Mouse (Mus musculus) heart, adult 8-10 months (tissue): ENCODE measurements around the gene Lrrc52. TPM values are rescaled to one million over a fixed set of nuclear protein-coding genes. Genes with fewer than 3 reads are reported as not detected.
A peak's percentile ranks its signal among the peaks of the same experiment; 100 is the strongest.

Experiments used
- DNase-seq: peaks from one replicate; pipeline ENCODE4 v3.0.0; 2022; ENCODE audit warnings: low spot score
- total RNA-seq, 4 experiments: library from RNA; stranded (reverse); gene quantifications; 2 replicates each; pipeline ENCODE4 v1.2.4; 2022

The Lrrc52 gene
- total RNA-seq, 4 experiments from 2014 or later: 2.7 to 4.7 (median 3.1) TPM

DNA sequence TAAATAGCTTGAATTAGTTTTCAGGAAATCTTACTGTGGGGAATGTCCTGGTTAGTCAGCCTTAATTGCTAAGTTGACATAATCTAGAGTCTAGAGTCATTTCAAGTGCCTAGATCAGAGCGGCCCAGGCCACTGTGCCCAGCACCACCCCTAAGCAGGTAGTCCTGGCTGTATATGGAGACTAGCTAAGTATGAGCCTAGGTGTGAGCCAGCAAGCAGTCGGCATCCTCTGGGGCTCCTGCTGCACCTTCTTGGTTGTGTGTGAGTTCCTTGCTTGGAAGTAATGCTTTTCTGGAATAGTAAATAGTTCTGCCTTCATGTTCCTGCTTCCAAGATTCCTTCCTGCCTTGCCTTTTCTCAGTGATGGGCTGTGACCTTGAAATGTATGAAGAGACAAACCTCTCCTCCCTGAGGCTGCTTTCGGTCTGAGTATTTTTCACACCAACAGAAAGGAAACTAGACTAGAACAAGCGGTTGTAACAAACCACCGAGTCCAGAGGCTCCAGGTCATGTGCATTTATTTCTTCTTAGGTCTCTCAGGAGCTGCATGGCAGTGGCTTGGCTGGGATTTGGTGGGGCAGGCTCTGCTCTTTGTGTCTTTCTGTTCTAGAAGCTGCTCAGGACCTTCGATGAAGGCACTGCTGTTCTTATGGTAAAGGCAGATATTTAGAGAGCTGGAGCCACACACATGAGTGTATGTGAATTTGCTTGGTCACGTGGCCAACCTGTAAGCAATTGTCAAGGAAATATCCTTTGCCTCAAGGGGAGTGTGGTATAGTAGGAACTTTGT is 30.2 kb downstream of the Lrrc52 start:
- no peak for DNase-seq

GRCm38 (mm10) chr1:167434931-167435330 is 31.6 kb downstream of the Lrrc52 start:
- no peak for DNase-seq

DNA sequence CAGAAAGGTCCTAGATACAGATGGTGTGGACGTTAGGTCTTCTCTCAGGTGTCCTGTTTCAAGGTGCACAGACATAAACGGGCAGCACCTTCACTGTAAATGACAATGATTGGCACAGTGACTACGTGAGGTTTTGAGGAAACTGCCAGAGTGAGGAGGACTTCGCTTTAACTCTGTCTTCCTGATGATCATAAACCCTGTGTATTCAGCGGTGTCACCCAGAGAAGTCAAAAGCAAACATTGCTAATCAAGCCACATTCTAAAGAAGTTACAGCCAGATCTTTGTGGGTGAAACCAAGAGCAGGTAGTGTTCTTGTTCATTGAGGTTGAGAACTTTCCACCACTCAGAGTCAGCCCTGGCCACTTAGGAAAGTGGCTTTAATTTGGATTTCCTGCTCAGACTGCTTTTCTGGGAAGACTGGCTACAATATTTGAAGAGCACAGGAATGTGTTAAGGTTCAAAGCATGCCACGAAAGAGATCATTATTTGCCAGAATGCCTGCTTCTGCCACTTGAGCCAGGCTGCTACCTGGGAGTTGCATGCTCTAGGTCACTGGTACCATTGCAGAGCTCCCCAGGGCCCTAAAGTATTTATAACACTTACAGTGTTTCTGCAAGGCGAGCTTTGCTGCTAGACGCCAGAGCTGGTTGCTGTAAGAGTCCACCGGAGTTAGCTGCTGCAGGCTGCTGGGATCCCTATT is 35.5 kb downstream of the Lrrc52 start:
- no peak for DNase-seq

- DNase-seq: no peak
These were observed 39.9 kb downstream of the Lrrc52 start for GRCm38 (mm10) chr1:167426681-167427080.

DNA sequence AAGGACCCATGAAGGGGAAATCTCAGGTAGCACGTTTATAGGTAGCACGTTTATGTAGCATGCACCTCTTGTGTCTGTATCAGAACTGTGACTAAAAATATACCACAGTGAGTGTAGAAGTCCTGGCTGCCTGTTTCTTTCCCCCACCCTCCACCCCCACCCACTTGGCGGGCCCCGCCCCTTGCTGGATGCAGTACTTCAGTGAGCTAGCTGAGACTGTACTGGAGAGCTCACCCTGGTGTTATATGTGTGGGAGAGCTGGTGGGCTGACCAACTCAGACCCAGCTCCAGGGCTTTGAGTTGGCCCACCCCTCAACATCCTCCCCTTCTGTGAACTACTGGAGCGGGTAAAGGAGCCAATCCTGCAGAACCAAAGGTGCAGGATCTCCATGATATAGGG is 41.0 kb downstream of the Lrrc52 start:
- DNase-seq: no peak

DNA sequence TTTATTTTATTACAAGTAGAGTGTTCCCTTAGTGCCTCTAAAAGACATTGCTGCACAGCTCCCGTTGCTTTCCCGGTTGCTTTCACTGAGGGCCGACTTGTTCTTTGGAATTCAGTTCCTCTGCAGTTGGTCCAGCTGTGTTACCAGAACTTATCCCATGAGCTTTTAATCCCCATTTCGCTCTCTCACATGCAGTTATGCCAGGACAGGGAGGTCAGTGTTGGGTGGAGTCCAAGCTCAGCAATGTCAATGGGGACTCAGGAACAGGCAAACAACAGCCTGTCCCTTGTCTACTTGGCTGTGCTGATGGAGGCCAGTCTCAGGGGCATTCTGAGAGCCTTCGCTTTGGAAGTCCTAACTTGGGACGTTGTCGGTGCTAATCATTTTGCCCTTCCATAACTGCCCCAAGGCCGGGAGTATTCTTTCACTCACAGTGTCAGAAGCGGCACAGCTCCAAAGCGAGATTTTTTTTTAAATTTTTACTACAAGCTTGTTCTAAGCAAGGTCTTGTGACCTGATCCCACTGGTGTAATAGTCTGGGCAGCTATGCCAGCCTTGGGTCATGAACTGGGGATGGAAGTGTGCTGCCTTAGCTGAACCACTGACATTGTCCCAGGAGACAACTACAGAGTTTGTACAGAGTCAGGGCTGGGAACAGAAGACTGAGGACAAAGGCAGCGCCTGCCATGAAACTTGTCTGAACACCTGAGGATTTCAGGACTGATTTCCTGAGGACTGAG is 43.9 kb downstream of the Lrrc52 start:
- DNase-seq: peak; percentile 64

GRCm38 (mm10) chr1:167414846-167415245 is 51.7 kb downstream of the Lrrc52 start:
- DNase-seq: peak; percentile 74

- no peak for DNase-seq
These were observed 54.4 kb downstream of the Lrrc52 start for GRCm38 (mm10) chr1:167411991-167412715.

DNA sequence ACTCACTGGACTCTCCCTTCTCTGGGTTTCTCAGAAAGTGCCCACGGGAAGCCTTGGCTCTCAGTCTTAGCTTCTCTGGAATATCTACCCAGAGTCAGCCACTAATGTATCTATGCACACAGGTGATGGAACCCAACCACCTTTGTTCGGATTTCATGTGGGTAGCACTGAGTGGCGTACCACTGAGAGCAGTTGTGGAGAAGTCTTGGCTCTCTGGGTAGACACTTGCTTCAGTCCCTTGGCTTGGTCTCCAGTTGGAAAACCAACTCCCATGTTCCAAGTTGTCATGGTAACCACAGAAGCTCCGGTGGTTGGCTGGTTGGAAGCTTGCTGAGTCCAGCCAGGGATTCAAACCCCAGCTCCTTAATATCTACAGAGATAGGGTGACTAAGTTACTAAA is 57.0 kb downstream of the Lrrc52 start:
- DNase-seq: no peak

DNA sequence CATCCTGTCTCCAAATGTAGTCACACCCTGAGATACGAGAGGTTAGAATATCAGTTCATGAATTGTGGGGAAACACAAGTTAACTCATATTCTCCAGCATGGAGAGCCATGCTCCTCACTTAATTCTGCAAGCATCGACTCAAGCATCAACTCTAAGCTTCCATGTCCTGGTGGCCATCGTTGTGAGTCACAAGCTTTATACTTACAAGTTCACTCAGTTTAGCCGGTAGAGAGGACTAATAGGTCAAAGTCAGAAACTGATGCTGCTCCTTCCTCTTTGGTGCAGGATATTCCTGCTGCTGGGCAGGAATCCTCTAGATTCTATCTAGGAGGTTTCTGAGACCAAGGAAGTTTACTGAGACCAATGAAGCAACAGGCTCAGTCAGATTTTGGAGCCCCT is 61.3 kb downstream of the Lrrc52 start:
- no peak for DNase-seq

Other genes with a start within 250 kb of the Lrrc52 start
- gene Uck2, start 181.5 kb downstream of the Lrrc52 start, total RNA-seq: 10 to 100 TPM; 38.7 to 50.3 (median 43.4) TPM
- 10 to 100 TPM; 92.5 to 99.4 (median 98.8) TPM for gene Tmco1, start 158.4 kb downstream of the Lrrc52 start, total RNA-seq
- gene Aldh9a1, start 116.8 kb downstream of the Lrrc52 start, total RNA-seq: 10 to 100 TPM; 15.1 to 27.6 (median 20.4) TPM
- 100 to 1,000 TPM; 345 to 380 (median 359) TPM for gene Mgst3, start 72.9 kb downstream of the Lrrc52 start, total RNA-seq
- gene Rxrg, start 131.6 kb upstream of the Lrrc52 start, total RNA-seq: 10 to 100 TPM; 62.7 to 85.3 (median 66.2) TPM
- not detected for gene Lmx1a, start 222.5 kb upstream of the Lrrc52 start, total RNA-seq